In the genomic region with DNA sequence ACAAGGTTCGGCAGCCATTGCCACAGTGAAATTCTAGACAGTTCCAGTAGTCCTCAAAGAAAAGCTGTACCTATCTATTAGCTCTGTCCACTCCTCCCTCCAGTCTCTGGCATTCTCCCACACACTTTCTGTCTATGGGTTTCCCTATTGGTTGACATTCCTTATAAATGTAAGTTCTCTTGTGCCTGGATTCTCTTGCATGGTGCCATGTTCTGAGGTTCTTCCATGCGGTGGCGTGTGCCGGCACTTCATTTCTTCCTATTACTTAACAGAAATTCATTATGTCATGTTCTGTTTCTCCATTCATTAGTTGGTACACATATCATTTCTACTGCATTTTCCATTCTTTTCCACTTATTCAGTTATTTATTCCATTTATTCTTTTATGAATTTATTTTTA, we compare ENCODE assay signal across 31 mouse cellular contexts. TPM values are rescaled to one million over a fixed set of nuclear protein-coding genes. Genes with fewer than 3 reads are reported as not detected.
DNase-seq lines count a peak whose midpoint lies in the region; ATAC-seq and TF ChIP-seq lines count a peak whose summit lies in the region.
"Had no signal": no experiment of that assay in that cellular context is flagged by ENCODE, and none has a peak within 500 bp of the region (broad histone marks: within the 10 kb centered on the region; RNA-seq: fewer than 3 reads in every experiment).

No protein-coding gene starts in this region.

- ATAC-seq in heart, embryonic 11.5 days (replicated peaks; ENCODE audit: insufficient number of reproducible peaks, low FRiP score, low TSS enrichment): no peak
- no peak for ATAC-seq in kidney, postnatal 0 days (replicated peaks; ENCODE audit: low FRiP score, low read depth)
- no peak for ATAC-seq in midbrain, embryonic 13.5 days
- no peak for ATAC-seq in granulocyte monocyte progenitor cell, adult 5-6 weeks (replicated peaks; ENCODE audit: poor library complexity, severe bottlenecking)
- ATAC-seq: forebrain, embryonic 14.5 days; forebrain, embryonic 16.5 days had no signal

- H3K27ac ChIP-seq in heart, embryonic 10.5 days: no peak overlapping the region
- no peak overlapping the region for H3K27ac ChIP-seq in heart, embryonic 11.5 days (ENCODE audit: low read depth, low read length)
- no peak overlapping the region for H3K27ac ChIP-seq in kidney, postnatal 0 days
- no peak overlapping the region for H3K27ac ChIP-seq in midbrain, embryonic 10.5 days (replicated peaks)
- H3K27ac ChIP-seq in midbrain, embryonic 13.5 days: no peak overlapping the region
- H3K27ac ChIP-seq in limb, embryonic 10.5 days: no peak overlapping the region
- H3K27ac ChIP-seq: embryonic facial prominence, embryonic 13.5 days; embryonic facial prominence, embryonic 15.5 days; forebrain, embryonic 10.5 days had no signal

- no peak overlapping the region for H3K4me3 ChIP-seq in heart, embryonic 10.5 days
- H3K4me3 ChIP-seq in heart, embryonic 11.5 days (ENCODE audit: low read depth, low read length): no peak overlapping the region
- no peak overlapping the region for H3K4me3 ChIP-seq in kidney, postnatal 0 days (replicated peaks; ENCODE audit: low read depth, low read length)
- no peak overlapping the region for H3K4me3 ChIP-seq in midbrain, embryonic 10.5 days
- no peak overlapping the region for H3K4me3 ChIP-seq in midbrain, embryonic 13.5 days (replicated peaks)
- no peak overlapping the region for H3K4me3 ChIP-seq in limb, embryonic 10.5 days
- H3K4me3 ChIP-seq: embryonic facial prominence, embryonic 13.5 days; embryonic facial prominence, embryonic 15.5 days; erythroblast, embryonic 14.5 days; forebrain, embryonic 10.5 days had no signal

- no peaks in the 10 kb centered on the region for H3K27me3 ChIP-seq in heart, embryonic 10.5 days (ENCODE audit: insufficient read depth, poor library complexity, severe bottlenecking)
- no peaks in the 10 kb centered on the region for H3K27me3 ChIP-seq in heart, embryonic 11.5 days (ENCODE audit: control insufficient read depth, insufficient read depth, low read length)
- no peaks in the 10 kb centered on the region for H3K27me3 ChIP-seq in kidney, postnatal 0 days (ENCODE audit: insufficient read depth, low read length)
- H3K27me3 ChIP-seq in midbrain, embryonic 10.5 days (ENCODE audit: low read depth, poor library complexity, severe bottlenecking): no peaks in the 10 kb centered on the region
- H3K27me3 ChIP-seq in midbrain, embryonic 13.5 days: 0 out of 2 replicates have a peak, but pooled peaks cover 3% of the 10 kb centered on the region
- no peaks in the 10 kb centered on the region for H3K27me3 ChIP-seq in limb, embryonic 10.5 days (ENCODE audit: low read depth, poor library complexity, severe bottlenecking)
- H3K27me3 ChIP-seq: embryonic facial prominence, embryonic 13.5 days; embryonic facial prominence, embryonic 15.5 days had no signal

- H3K4me2 ChIP-seq in heart, embryonic 11.5 days: no peak overlapping the region
- no peak overlapping the region for H3K4me2 ChIP-seq in kidney, postnatal 0 days (ENCODE audit: low read length)
- no peak overlapping the region for H3K4me2 ChIP-seq in midbrain, embryonic 13.5 days (replicated peaks)
- H3K4me2 ChIP-seq: embryonic facial prominence, embryonic 13.5 days; embryonic facial prominence, embryonic 15.5 days had no signal

- no peaks in the 10 kb centered on the region for H3K9me3 ChIP-seq in heart, embryonic 10.5 days
- H3K9me3 ChIP-seq in heart, embryonic 11.5 days (replicated peaks; ENCODE audit: control insufficient read depth, low read length): no peaks in the 10 kb centered on the region
- no peaks in the 10 kb centered on the region for H3K9me3 ChIP-seq in kidney, postnatal 0 days (replicated peaks; ENCODE audit: low read length)
- no peaks in the 10 kb centered on the region for H3K9me3 ChIP-seq in midbrain, embryonic 10.5 days (replicated peaks)
- no peaks in the 10 kb centered on the region for H3K9me3 ChIP-seq in midbrain, embryonic 13.5 days
- H3K9me3 ChIP-seq in limb, embryonic 10.5 days (replicated peaks): no peaks in the 10 kb centered on the region
- H3K9me3 ChIP-seq: embryonic facial prominence, embryonic 13.5 days; embryonic facial prominence, embryonic 15.5 days; forebrain, embryonic 10.5 days had no signal

- 0 out of 2 replicates have a peak, but pooled peaks cover 5% of the 10 kb centered on the region for H3K4me1 ChIP-seq in heart, embryonic 10.5 days
- H3K4me1 ChIP-seq in heart, embryonic 11.5 days (ENCODE audit: control insufficient read depth, insufficient read depth, low read length): no peaks in the 10 kb centered on the region
- H3K4me1 ChIP-seq in kidney, postnatal 0 days (replicated peaks; ENCODE audit: insufficient read depth, low read length): no peaks in the 10 kb centered on the region
- peaks cover 5% of the 10 kb centered on the region for H3K4me1 ChIP-seq in midbrain, embryonic 10.5 days
- no peaks in the 10 kb centered on the region for H3K4me1 ChIP-seq in midbrain, embryonic 13.5 days (replicated peaks)
- H3K4me1 ChIP-seq in limb, embryonic 10.5 days: peaks cover 11% of the 10 kb centered on the region

- no peak for TF ChIP-seq CTCF in kidney, postnatal 0 days (IDR thresholded peaks at IDR 0.05; ENCODE audit: low read depth)

- no peak overlapping the region for H3K9ac ChIP-seq in heart, embryonic 11.5 days (ENCODE audit: low read depth, low read length)
- no peak overlapping the region for H3K9ac ChIP-seq in kidney, postnatal 0 days (ENCODE audit: low read depth, low read length)
- H3K9ac ChIP-seq in midbrain, embryonic 13.5 days (replicated peaks): no peak overlapping the region
- H3K9ac ChIP-seq: embryonic facial prominence, embryonic 13.5 days; embryonic facial prominence, embryonic 15.5 days had no signal

- DNase-seq in heart, embryonic 10.5 days (ENCODE audit: low spot score): peak; percentile 57
- DNase-seq in kidney, postnatal 0 days (ENCODE audit: low spot score): peak; percentile 23
- no peak for DNase-seq in kidney, adult 9 months
- peak; percentile 6 for DNase-seq in midbrain, embryonic 10.5 days (ENCODE audit: low spot score)
- DNase-seq in limb, embryonic 10.5 days (ENCODE audit: low spot score): peak; percentile 5
- DNase-seq: adrenal gland, adult 2 months; adrenal gland, postnatal 10 days; adrenal gland, postnatal 25 days; cerebellum, adult 11 months; cerebellum, adult 18-20 months; cerebellum, adult 8-10 months; cerebellum, adult 9-11 months; cerebellum, postnatal 14 days; cerebellum, postnatal 36 days; embryo, embryonic 11 days had no signal

- no peaks in the 10 kb centered on the region for H3K36me3 ChIP-seq in heart, embryonic 10.5 days
- H3K36me3 ChIP-seq in heart, embryonic 11.5 days (ENCODE audit: control insufficient read depth, insufficient read depth, low read length): no peaks in the 10 kb centered on the region
- no peaks in the 10 kb centered on the region for H3K36me3 ChIP-seq in kidney, postnatal 0 days (ENCODE audit: insufficient read depth, low read length)
- H3K36me3 ChIP-seq in midbrain, embryonic 10.5 days: no peaks in the 10 kb centered on the region
- no peaks in the 10 kb centered on the region for H3K36me3 ChIP-seq in midbrain, embryonic 13.5 days
- no peaks in the 10 kb centered on the region for H3K36me3 ChIP-seq in limb, embryonic 10.5 days
- H3K36me3 ChIP-seq: embryonic facial prominence, embryonic 13.5 days; embryonic facial prominence, embryonic 15.5 days; forebrain, embryonic 10.5 days had no signal

- 91% methylated on average over 4 of the region's 4 CpGs for WGBS in heart, embryonic 10.5 days
- 85% methylated on average over 4 of the region's 4 CpGs for WGBS in heart, embryonic 11.5 days (ENCODE audit: insufficient replicate concordance)
- WGBS in kidney, postnatal 0 days: 83% methylated on average over 4 of the region's 4 CpGs
- WGBS in midbrain, embryonic 10.5 days: 93% methylated on average over 4 of the region's 4 CpGs
- WGBS in midbrain, embryonic 13.5 days: 94% methylated on average over 4 of the region's 4 CpGs
- WGBS in limb, embryonic 10.5 days: 91% methylated on average over 4 of the region's 4 CpGs

RNA-seq across cellular contexts. Expression of gene Olfr156, which starts 5.1 kb away (rescaled TPM):
- polyA plus RNA-seq in heart, embryonic 10.5 days (2016; fragmentation: Nextera tagmentation; extraction: Ambion mirVana): not detected in 2 replicates
- polyA plus RNA-seq in heart, embryonic 11.5 days (2014; fragmentation: Nextera tagmentation; extraction: Ambion mirVana): not detected in 2 replicates
- polyA plus RNA-seq in kidney, postnatal 0 days (2015; fragmentation: Nextera tagmentation; extraction: Ambion mirVana): not detected in 2 replicates
- polyA plus RNA-seq in midbrain, embryonic 10.5 days (2016; fragmentation: Nextera tagmentation; extraction: Ambion mirVana): not detected in 2 replicates
- not detected in 2 replicates for polyA plus RNA-seq in midbrain, embryonic 13.5 days (2015; fragmentation: Nextera tagmentation; extraction: Ambion mirVana)
- not detected in 2 replicates for polyA plus RNA-seq in limb, embryonic 10.5 days (2016; fragmentation: Nextera tagmentation; extraction: Ambion mirVana)
- total RNA-seq in granulocyte monocyte progenitor cell, adult 5-6 weeks (2014; fragmentation: Nextera tagmentation): not detected in 2 replicates
- total RNA-seq in granulocyte monocyte progenitor cell, adult 5-6 weeks (2017): not detected in 2 replicates
- total RNA-seq: adrenal gland, adult 2 months; adrenal gland, postnatal 10 days; adrenal gland, postnatal 25 days; adrenal gland, postnatal 4 days; common myeloid progenitor, adult 5-6 weeks; ES-E14; MEL had no signal
- polyA plus RNA-seq: adrenal gland, adult 2 months; brain, embryonic 14.5 days; C2C12; embryonic facial prominence, embryonic 11.5 days; embryonic facial prominence, embryonic 13.5 days; embryonic facial prominence, embryonic 15.5 days; erythroblast, embryonic 14.5 days; forebrain, embryonic 10.5 days; forebrain, embryonic 14.5 days; forebrain, embryonic 16.5 days had no signal

RNA-seq across cellular contexts. Expression of gene Olfr157, which starts 11.2 kb away (rescaled TPM):
- 0.10 TPM in 1 of 2 replicates, not detected in the other for polyA plus RNA-seq in heart, embryonic 10.5 days (2016; fragmentation: Nextera tagmentation; extraction: Ambion mirVana)
- polyA plus RNA-seq in heart, embryonic 11.5 days (2014; fragmentation: Nextera tagmentation; extraction: Ambion mirVana): 0.03 TPM in 2 replicates
- polyA plus RNA-seq in kidney, postnatal 0 days (2015; fragmentation: Nextera tagmentation; extraction: Ambion mirVana): 0.01 TPM in 1 of 2 replicates, not detected in the other
- not detected in 2 replicates for polyA plus RNA-seq in midbrain, embryonic 10.5 days (2016; fragmentation: Nextera tagmentation; extraction: Ambion mirVana)
- polyA plus RNA-seq in midbrain, embryonic 13.5 days (2015; fragmentation: Nextera tagmentation; extraction: Ambion mirVana): not detected in 2 replicates
- polyA plus RNA-seq in limb, embryonic 10.5 days (2016; fragmentation: Nextera tagmentation; extraction: Ambion mirVana): not detected in 2 replicates
- not detected in 2 replicates for total RNA-seq in granulocyte monocyte progenitor cell, adult 5-6 weeks (2014; fragmentation: Nextera tagmentation)
- total RNA-seq in granulocyte monocyte progenitor cell, adult 5-6 weeks (2017): not detected in 2 replicates
- total RNA-seq: adrenal gland, adult 2 months; adrenal gland, postnatal 10 days; adrenal gland, postnatal 25 days; adrenal gland, postnatal 4 days; common myeloid progenitor, adult 5-6 weeks; MEL had no signal
- polyA plus RNA-seq: adrenal gland, adult 2 months; brain, embryonic 14.5 days; C2C12; embryonic facial prominence, embryonic 11.5 days; embryonic facial prominence, embryonic 13.5 days; erythroblast, embryonic 14.5 days; forebrain, embryonic 10.5 days; forebrain, embryonic 14.5 days; forebrain, embryonic 16.5 days had no signal

RNA-seq across cellular contexts. Expression of gene Olfr155, which starts 22.6 kb away (rescaled TPM):
- polyA plus RNA-seq in heart, embryonic 10.5 days (2016; fragmentation: Nextera tagmentation; extraction: Ambion mirVana): not detected in 2 replicates
- not detected in 2 replicates for polyA plus RNA-seq in heart, embryonic 11.5 days (2014; fragmentation: Nextera tagmentation; extraction: Ambion mirVana)
- polyA plus RNA-seq in kidney, postnatal 0 days (2015; fragmentation: Nextera tagmentation; extraction: Ambion mirVana): not detected in 2 replicates
- not detected in 2 replicates for polyA plus RNA-seq in midbrain, embryonic 10.5 days (2016; fragmentation: Nextera tagmentation; extraction: Ambion mirVana)
- not detected in 2 replicates for polyA plus RNA-seq in midbrain, embryonic 13.5 days (2015; fragmentation: Nextera tagmentation; extraction: Ambion mirVana)
- polyA plus RNA-seq in limb, embryonic 10.5 days (2016; fragmentation: Nextera tagmentation; extraction: Ambion mirVana): not detected in 2 replicates
- total RNA-seq in granulocyte monocyte progenitor cell, adult 5-6 weeks (2014; fragmentation: Nextera tagmentation): not detected in 2 replicates
- total RNA-seq in granulocyte monocyte progenitor cell, adult 5-6 weeks (2017): not detected in 2 replicates
- total RNA-seq: adrenal gland, adult 2 months; adrenal gland, postnatal 10 days; adrenal gland, postnatal 25 days; adrenal gland, postnatal 4 days; common myeloid progenitor, adult 5-6 weeks; ES-E14; MEL had no signal
- polyA plus RNA-seq: adrenal gland, adult 2 months; brain, embryonic 14.5 days; C2C12; embryonic facial prominence, embryonic 11.5 days; embryonic facial prominence, embryonic 13.5 days; erythroblast, embryonic 14.5 days; forebrain, embryonic 10.5 days; forebrain, embryonic 14.5 days; forebrain, embryonic 16.5 days had no signal

RNA-seq across cellular contexts. Expression of gene Reck, which starts 46.5 kb away (rescaled TPM):
- 11.0 and 17.4 TPM in 2 replicates for polyA plus RNA-seq in heart, embryonic 10.5 days (2016; fragmentation: Nextera tagmentation; extraction: Ambion mirVana)
- 11.8 and 13.6 TPM in 2 replicates for polyA plus RNA-seq in heart, embryonic 11.5 days (2014; fragmentation: Nextera tagmentation; extraction: Ambion mirVana)
- polyA plus RNA-seq in kidney, postnatal 0 days (2015; fragmentation: Nextera tagmentation; extraction: Ambion mirVana): 20.2 and 20.5 TPM in 2 replicates
- polyA plus RNA-seq in midbrain, embryonic 10.5 days (2016; fragmentation: Nextera tagmentation; extraction: Ambion mirVana): 8.7 and 10.0 TPM in 2 replicates
- polyA plus RNA-seq in midbrain, embryonic 13.5 days (2015; fragmentation: Nextera tagmentation; extraction: Ambion mirVana): 6.0 TPM in 2 replicates
- polyA plus RNA-seq in limb, embryonic 10.5 days (2016; fragmentation: Nextera tagmentation; extraction: Ambion mirVana): 20.2 and 22.9 TPM in 2 replicates
- 1.3 and 5.5 TPM in 2 replicates for total RNA-seq in granulocyte monocyte progenitor cell, adult 5-6 weeks (2014; fragmentation: Nextera tagmentation)
- total RNA-seq in granulocyte monocyte progenitor cell, adult 5-6 weeks (2017): 0.22 and 1.4 TPM in 2 replicates
- polyA plus RNA-seq: erythroblast, embryonic 14.5 days had no signal

RNA-seq across cellular contexts. Expression of gene Olfr159, which starts 58.0 kb away (rescaled TPM):
- polyA plus RNA-seq in heart, embryonic 10.5 days (2016; fragmentation: Nextera tagmentation; extraction: Ambion mirVana): not detected in 2 replicates
- not detected in 2 replicates for polyA plus RNA-seq in heart, embryonic 11.5 days (2014; fragmentation: Nextera tagmentation; extraction: Ambion mirVana)
- not detected in 2 replicates for polyA plus RNA-seq in kidney, postnatal 0 days (2015; fragmentation: Nextera tagmentation; extraction: Ambion mirVana)
- not detected in 2 replicates for polyA plus RNA-seq in midbrain, embryonic 10.5 days (2016; fragmentation: Nextera tagmentation; extraction: Ambion mirVana)
- not detected in 2 replicates for polyA plus RNA-seq in midbrain, embryonic 13.5 days (2015; fragmentation: Nextera tagmentation; extraction: Ambion mirVana)
- polyA plus RNA-seq in limb, embryonic 10.5 days (2016; fragmentation: Nextera tagmentation; extraction: Ambion mirVana): not detected in 2 replicates
- not detected in 2 replicates for total RNA-seq in granulocyte monocyte progenitor cell, adult 5-6 weeks (2014; fragmentation: Nextera tagmentation)
- not detected in 2 replicates for total RNA-seq in granulocyte monocyte progenitor cell, adult 5-6 weeks (2017)
- total RNA-seq: adrenal gland, adult 2 months; adrenal gland, postnatal 10 days; adrenal gland, postnatal 25 days; adrenal gland, postnatal 4 days; common myeloid progenitor, adult 5-6 weeks; ES-E14; MEL had no signal
- polyA plus RNA-seq: adrenal gland, adult 2 months; brain, embryonic 14.5 days; C2C12; embryonic facial prominence, embryonic 11.5 days; embryonic facial prominence, embryonic 13.5 days; embryonic facial prominence, embryonic 15.5 days; erythroblast, embryonic 14.5 days; forebrain, embryonic 10.5 days; forebrain, embryonic 14.5 days; forebrain, embryonic 16.5 days had no signal
